Mouse (Mus musculus) liver, embryonic 14.5 days (tissue): Measurements from ENCODE around the gene Litaf. TPM values are rescaled to one million over a fixed set of nuclear protein-coding genes. Genes with fewer than 3 reads are reported as not detected.

Experiments
- ATAC-seq: fragments of 200-750 bp; cut with Nextera tagmentation; 2 replicates; pipeline ENCODE4 v1.8.0; 2017; ENCODE audit warnings: moderate number of reproducible peaks, mild to moderate bottlenecking, moderate library complexity; ENCODE audit not compliant: insufficient read depth
- DNase-seq, 3 experiments: peaks; one replicate each; pipeline ENCODE4 v3.0.0-alpha.2; 2012 to 2013; ENCODE audit warnings: low read depth in 3 of 3, low spot score in 3 of 3
- H3K27ac ChIP-seq: fragments of 300-500 bp; sonication (generic); 2 replicates; pipeline ENCODE4 v1.5.1; 2014; ENCODE audit warnings: moderate library complexity, mild to moderate bottlenecking, control low read depth, inconsistent platforms
- H3K27me3 ChIP-seq: fragments of 300-500 bp; sonication (generic); 2 replicates; pipeline ENCODE4 v1.6.1; 2014; ENCODE audit warnings: mild to moderate bottlenecking, low read length, moderate library complexity; ENCODE audit not compliant: control insufficient read depth, insufficient read depth
- H3K36me3 ChIP-seq: fragments of 300-500 bp; sonication (generic); replicated peaks from 2 replicates; pipeline ENCODE4 v1.6.1; 2014; ENCODE audit warnings: low read depth; ENCODE audit not compliant: control insufficient read depth, insufficient read depth
- H3K4me1 ChIP-seq, 2 experiments: fragments of 200-500 bp in 1 of 2; fragments of 300-500 bp in 1 of 2; sonication (generic) in 1 of 2; replicated peaks; 2 replicates each; pipeline ENCODE4 v1.6.1; 2012 to 2014; ENCODE audit warnings: antibody characterized with exemption in 1 of 2, inconsistent platforms in 1 of 2, low read length in 1 of 2; ENCODE audit not compliant: control insufficient read depth in 2 of 2, insufficient read depth in 2 of 2
- H3K4me2 ChIP-seq: fragments of 300-500 bp; sonication (generic); 2 replicates; pipeline ENCODE4 v1.6.1; 2014; ENCODE audit warnings: low read depth, mild to moderate bottlenecking, control low read depth, moderate library complexity
- H3K4me3 ChIP-seq, 2 experiments: fragments of 200-500 bp in 1 of 2; fragments of 300-500 bp in 1 of 2; sonication (generic) in 1 of 2; 2 replicates each; pipeline ENCODE4 v1.5.1; 2012 to 2014; ENCODE audit warnings: low read depth in 2 of 2, low read length in 2 of 2, mild to moderate bottlenecking in 2 of 2, control low read depth in 1 of 2, inconsistent platforms in 1 of 2, moderate library complexity in 1 of 2; ENCODE audit not compliant: insufficient read depth in 1 of 2
- H3K9ac ChIP-seq: fragments of 300-500 bp; sonication (generic); replicated peaks from 2 replicates; pipeline ENCODE4 v1.6.1; 2014; ENCODE audit warnings: mild to moderate bottlenecking, control low read depth, moderate library complexity
- H3K9me3 ChIP-seq: fragments of 300-500 bp; sonication (generic); 2 replicates; pipeline ENCODE4 v1.6.1; 2016; ENCODE audit warnings: low read length, mixed read lengths; ENCODE audit not compliant: control insufficient read depth
- CTCF ChIP-seq: IDR thresholded peaks from 2 replicates; pipeline ENCODE4 v1.5.1; 2016; ENCODE audit warnings: antibody characterized with exemption, low read depth, control low read depth
- EP300 ChIP-seq: IDR thresholded peaks from 2 replicates; pipeline ENCODE4 v1.6.1; 2016; ENCODE audit warnings: antibody characterized with exemption, low read depth
- WGBS: fragments of 180-500 bp; shearing (Covaris S2); extraction: QIAGEN DNeasy Blood & Tissue Kit; methylation state at CpG from one replicate; pipeline ENCODE4 v1.1.7; 2014; ENCODE audit not compliant: insufficient replicate concordance; 5-methylcytosine and 5-hydroxymethylcytosine counted together
- polyA plus RNA-seq, 2 experiments: library from polyadenylated mRNA; depleted of rRNA in 1 of 2; stranded (reverse) in 1 of 2; unstranded in 1 of 2; fragments of >200 nt; fragmentation: Nextera tagmentation in 1 of 2; extraction: Ambion mirVana in 1 of 2; gene quantifications; 2 replicates each; pipeline versions ENCODE4 v1.2.1 to v1.2.3; 2012 to 2014

Gene Litaf
- polyA plus RNA-seq, 2 experiments: 12.1 to 27.3 TPM

DNA sequence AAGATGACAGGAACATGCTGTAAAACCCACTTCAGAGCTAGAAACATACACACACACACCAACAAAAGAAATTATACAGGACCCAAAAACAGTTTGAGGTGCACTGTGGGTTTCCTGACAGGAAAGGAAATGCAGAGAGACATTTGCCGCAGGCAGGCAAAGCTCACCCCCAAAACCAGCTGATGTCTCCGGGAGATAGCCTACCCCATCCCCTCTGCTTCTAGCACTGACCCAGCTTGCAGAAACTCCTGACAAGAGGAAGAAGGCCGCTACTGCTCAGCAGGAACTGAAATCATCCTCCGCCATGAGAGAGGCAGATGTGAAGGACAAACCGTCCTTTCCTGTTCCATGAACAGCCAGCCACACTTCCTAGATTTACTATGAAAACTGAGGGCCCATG, 96.6 kb downstream of the Litaf start:
- Histone ChIP-seq H3K4me2 (no peak overlapping the region), H3K9me3 (no peaks in the 10 kb centered on the region), H3K9ac (no peak overlapping the region), H3K4me1 (peaks cover 0 to 17% of the 10 kb centered on the region in 2 experiments; a peak in 2 of 4 replicates), H3K27ac (no peak overlapping the region), H3K36me3 (no peaks in the 10 kb centered on the region), H3K27me3 (no peaks in the 10 kb centered on the region), H3K4me3 (no peak overlapping the region)
- no peak for DNase-seq
- no peak for TF ChIP-seq EP300
- no peak for TF ChIP-seq CTCF
- ATAC-seq: no peak
- 29% methylated on average over 5 of the region's 5 CpGs for WGBS

DNA sequence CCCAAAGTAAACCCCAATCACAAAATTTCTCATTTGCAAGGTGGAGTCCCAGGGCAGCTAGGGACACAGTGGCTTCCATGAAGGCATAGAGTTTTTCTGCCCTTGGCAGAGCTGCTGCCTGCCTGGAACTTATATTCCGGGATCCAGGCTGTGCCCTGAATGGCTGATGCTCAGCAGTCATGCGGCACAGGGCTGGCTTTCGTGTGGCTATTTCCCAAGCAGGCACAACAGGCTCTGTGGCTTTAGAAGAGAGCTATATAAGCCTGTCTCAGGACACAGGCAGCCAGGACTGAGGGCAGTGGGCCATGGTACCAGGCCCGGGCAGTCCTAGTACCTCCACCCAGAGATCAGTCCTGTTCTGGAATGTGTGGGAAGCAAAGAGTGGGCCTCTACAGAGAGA, 97.7 kb downstream of the Litaf start:
- H3K4me1 ChIP-seq: peaks cover 0 to 15% of the 10 kb centered on the region in 2 experiments; a peak in 2 of 4 replicates
- no peak overlapping the region for H3K4me2 ChIP-seq
- ATAC-seq (no peak), DNase-seq (no peak)
- no peaks in the 10 kb centered on the region for H3K9me3 ChIP-seq
- H3K36me3 ChIP-seq: no peaks in the 10 kb centered on the region
- no peak overlapping the region for H3K9ac ChIP-seq
- no peaks in the 10 kb centered on the region for H3K27me3 ChIP-seq
- no peak overlapping the region for H3K27ac ChIP-seq
- H3K4me3 ChIP-seq: no peak overlapping the region
- TF ChIP-seq EP300 (no peak), CTCF (no peak)
- 80% methylated on average over 4 of the region's 4 CpGs for WGBS

DNA sequence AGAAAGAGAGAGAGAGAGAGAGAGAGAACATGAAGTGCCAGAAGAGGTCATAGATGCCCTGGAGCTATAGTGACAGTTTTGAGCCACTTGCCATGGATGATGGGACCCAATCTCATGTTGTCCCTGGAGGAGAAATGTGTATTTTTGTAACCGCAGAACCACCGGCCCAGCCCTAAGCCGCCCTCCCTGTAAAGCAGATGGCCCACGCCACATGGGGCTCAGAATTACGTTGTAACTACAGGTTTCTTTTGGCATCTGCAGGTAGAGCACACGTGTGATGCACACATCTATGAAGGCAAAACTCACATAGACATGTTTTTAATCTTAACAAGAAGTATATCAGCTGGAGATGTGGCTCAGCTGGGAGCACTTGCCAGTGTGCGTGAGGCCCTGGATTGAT, 98.2 kb downstream of the Litaf start:
- no peak for ATAC-seq
- no peak overlapping the region for H3K4me3 ChIP-seq
- no peak overlapping the region for H3K27ac ChIP-seq
- no peak overlapping the region for H3K9ac ChIP-seq
- whole genome bisulfite sequencing: 68% methylated on average over 7 of the region's 7 CpGs
- H3K36me3 ChIP-seq: no peaks in the 10 kb centered on the region
- H3K4me2 ChIP-seq: no peak overlapping the region
- H3K4me1 ChIP-seq: peaks cover 0 to 15% of the 10 kb centered on the region in 2 experiments; a peak in 2 of 4 replicates
- H3K9me3 ChIP-seq: no peaks in the 10 kb centered on the region
- TF ChIP-seq EP300 (no peak), CTCF (no peak)
- DNase-seq: no peak
- H3K27me3 ChIP-seq: no peaks in the 10 kb centered on the region

DNA sequence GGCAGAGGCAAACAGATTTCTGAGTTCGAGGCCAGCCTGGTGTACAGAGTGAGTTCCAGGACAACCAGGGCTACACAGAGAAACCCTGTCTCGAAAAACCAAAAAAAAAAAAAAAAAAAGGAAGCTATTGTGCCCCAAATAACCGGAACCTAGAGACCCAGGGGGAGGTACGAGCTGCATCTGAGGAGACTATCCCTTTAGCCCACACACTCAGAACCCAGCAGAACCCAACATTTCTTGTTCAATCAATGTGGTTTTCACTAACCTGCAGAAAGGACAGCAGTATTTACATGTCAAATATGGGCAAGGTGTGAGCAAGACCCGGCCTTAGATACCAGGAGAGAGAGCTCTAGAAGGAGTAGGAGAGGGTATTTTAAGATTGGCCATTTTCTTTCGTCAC, 98.9 kb downstream of the Litaf start:
- 40% methylated on average over 6 of the region's 6 CpGs for WGBS
- H3K36me3 ChIP-seq: no peaks in the 10 kb centered on the region
- no peak for ATAC-seq

DNA sequence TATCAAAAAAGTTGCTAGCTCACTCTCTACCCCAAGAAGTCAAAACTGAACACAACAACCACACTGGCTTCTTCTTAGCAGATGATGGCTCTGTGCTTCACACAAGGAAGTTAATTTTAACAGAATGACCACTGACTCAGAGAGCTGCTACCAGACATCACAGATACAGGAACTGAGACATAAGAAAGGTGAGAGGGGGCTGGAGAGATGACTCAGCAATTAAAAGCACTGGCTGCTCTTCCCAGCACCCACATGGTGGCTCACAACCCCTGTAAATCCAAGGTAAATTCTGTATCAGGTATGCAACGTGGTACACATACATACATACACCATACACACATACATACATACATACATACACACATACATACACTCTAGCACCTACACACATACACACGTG, 100.9 kb downstream of the Litaf start:
- TF ChIP-seq CTCF (no peak), EP300 (no peak)
- H3K4me1 ChIP-seq: peaks cover 0 to 9% of the 10 kb centered on the region in 2 experiments; a peak in 2 of 4 replicates
- DNase-seq (no peak), ATAC-seq (no peak)
- no peaks in the 10 kb centered on the region for H3K36me3 ChIP-seq
- H3K9me3 ChIP-seq: no peaks in the 10 kb centered on the region
- no peak overlapping the region for H3K27ac ChIP-seq
- no peaks in the 10 kb centered on the region for H3K27me3 ChIP-seq
- 36% methylated on average over 2 of the region's 2 CpGs for WGBS
- no peak overlapping the region for H3K9ac ChIP-seq
- H3K4me3 ChIP-seq: no peak overlapping the region
- H3K4me2 ChIP-seq: no peak overlapping the region

More for the DNA sequence above, 98.9 kb downstream of the Litaf start:
- no peak overlapping the region for H3K9ac ChIP-seq
- H3K9me3 ChIP-seq: no peaks in the 10 kb centered on the region
- no peak overlapping the region for H3K4me3 ChIP-seq
- DNase-seq: no peak
- no peaks in the 10 kb centered on the region for H3K27me3 ChIP-seq
- peaks cover 0 to 15% of the 10 kb centered on the region in 2 experiments; a peak in 2 of 4 replicates for H3K4me1 ChIP-seq
- H3K27ac ChIP-seq: no peak overlapping the region
- TF ChIP-seq CTCF (no peak), EP300 (no peak)
- H3K4me2 ChIP-seq: no peak overlapping the region
